Mouse (Mus musculus) kidney, adult 9 months (tissue): Measurements from ENCODE around the gene Olfr1491.

Experiments
- DNase-seq: peaks from one replicate; pipeline ENCODE4 v3.0.0; 2022

Gene Olfr1491

GRCm38 (mm10) chr19:13696968-13697367 lies at the start of gene Olfr1491:
Gene Olfr1491 (plus strand): TSS chr19:13697268.
- DNase-seq: no peak

- DNase-seq: no peak
Observed at GRCm38 (mm10) chr19:13650791-13651190, 46.3 kb upstream of the Olfr1491 start, which contains the start of gene Olfr1490. Gene Olfr1490 (plus strand): TSS chr19:13651091.

GRCm38 (mm10) chr19:13722978-13723377 lies 25.9 kb downstream of the Olfr1491 start, which contains the start of gene Olfr1493-ps1:
Gene Olfr1493-ps1 (plus strand): TSS chr19:13723278.
- no peak for DNase-seq

- no peak for DNase-seq
Observed at GRCm38 (mm10) chr19:13739428-13739827, 42.4 kb downstream of the Olfr1491 start, which contains the start of gene Olfr1494. Gene Olfr1494 (plus strand): TSS chr19:13739728.

- no peak for DNase-seq
Observed at GRCm38 (mm10) chr19:13749366-13749765, 52.3 kb downstream of the Olfr1491 start.
